Mouse (Mus musculus) heart, embryonic 11.5 days (tissue): ENCODE data around the gene Gps2. TPM values are rescaled to one million over a fixed set of nuclear protein-coding genes. Genes with fewer than 3 reads are reported as not detected.

Experiments used
- ATAC-seq: fragments of 200-750 bp; cut with Nextera tagmentation; replicated peaks from 2 replicates; pipeline ENCODE4 v1.8.0; 2017; ENCODE audit warnings: moderate library complexity; ENCODE audit not compliant: insufficient number of reproducible peaks, low FRiP score, low TSS enrichment
- H3K27ac ChIP-seq: fragments of 300-500 bp; sonication (generic); 2 replicates; pipeline ENCODE4 v1.5.1; 2014; ENCODE audit warnings: mild to moderate bottlenecking, low read depth, low read length
- H3K27me3 ChIP-seq: fragments of 300-500 bp; sonication (generic); 2 replicates; pipeline ENCODE4 v1.6.1; 2014; ENCODE audit warnings: mild to moderate bottlenecking, low read length, mixed read lengths; ENCODE audit not compliant: control insufficient read depth, insufficient read depth
- H3K36me3 ChIP-seq: fragments of 300-500 bp; sonication (generic); 2 replicates; pipeline ENCODE4 v1.6.1; 2014; ENCODE audit warnings: mild to moderate bottlenecking, low read length, moderate library complexity, mixed read lengths; ENCODE audit not compliant: control insufficient read depth, insufficient read depth
- H3K4me1 ChIP-seq: fragments of 300-500 bp; sonication (generic); 2 replicates; pipeline ENCODE4 v1.6.1; 2014; ENCODE audit warnings: low read length; ENCODE audit not compliant: control insufficient read depth, insufficient read depth
- H3K4me2 ChIP-seq: fragments of 300-500 bp; sonication (generic); 2 replicates; pipeline ENCODE4 v1.6.1; 2014; ENCODE audit warnings: mild to moderate bottlenecking, moderate library complexity
- H3K4me3 ChIP-seq: fragments of 300-500 bp; sonication (generic); 2 replicates; pipeline ENCODE4 v1.5.1; 2014; ENCODE audit warnings: low read depth, low read length
- H3K9ac ChIP-seq: fragments of 300-500 bp; sonication (generic); 2 replicates; pipeline ENCODE4 v1.6.1; 2014; ENCODE audit warnings: mild to moderate bottlenecking, low read depth, low read length, moderate library complexity
- H3K9me3 ChIP-seq: fragments of 300-500 bp; sonication (generic); replicated peaks from 2 replicates; pipeline ENCODE4 v1.6.1; 2016; ENCODE audit warnings: low read length; ENCODE audit not compliant: control insufficient read depth
- WGBS: fragments of 180-500 bp; shearing (Covaris S2); extraction: QIAGEN DNeasy Blood & Tissue Kit; methylation state at CpG from one replicate; pipeline ENCODE4 v1.1.7; 2014; ENCODE audit not compliant: insufficient replicate concordance; 5-methylcytosine and 5-hydroxymethylcytosine counted together
- polyA plus RNA-seq: library from polyadenylated mRNA; unstranded; fragments of >200 nt; fragmentation: Nextera tagmentation; extraction: Ambion mirVana; gene quantifications from 2 replicates; pipeline ENCODE4 v1.2.1, GENCODE M21; 2014

Gps2 gene
- polyA plus RNA-seq, 1 experiment from 2014 or later = 62.2 TPM

- no peak overlapping the region for H3K27ac ChIP-seq
- no peak overlapping the region for H3K9ac ChIP-seq
- H3K4me3 ChIP-seq = no peak overlapping the region
- 59% methylated on average over 4 of the region's 4 CpGs for WGBS
- no peaks in the 10 kb centered on the region for H3K36me3 ChIP-seq
- no peaks in the 10 kb centered on the region for H3K9me3 ChIP-seq
- no peak overlapping the region; the same call in 1 of the 2 replicates for H3K4me2 ChIP-seq
- H3K4me1 ChIP-seq = peaks cover 36% of the 10 kb centered on the region
- H3K27me3 ChIP-seq = no peaks in the 10 kb centered on the region
- no peak for ATAC-seq
Observed at GRCm38 (mm10) chr11:69883066-69883465, 30.6 kb upstream of the Gps2 start.

GRCm38 (mm10) chr11:69883527-69884151 lies 30.0 kb upstream of the Gps2 start:
- no peaks in the 10 kb centered on the region for H3K27me3 ChIP-seq

GRCm38 (mm10) chr11:69884240-69884639 lies 29.4 kb upstream of the Gps2 start:
- Histone ChIP-seq H3K4me2 (peak overlapping the region; percentile 27; the same call in 1 of the 2 replicates), H3K9ac (0 out of 2 replicates have a peak overlapping the region, but pooled peaks have one; percentile 40), H3K4me1 (peaks cover 32% of the 10 kb centered on the region), H3K27me3 (no peaks in the 10 kb centered on the region), H3K9me3 (no peaks in the 10 kb centered on the region), H3K36me3 (no peaks in the 10 kb centered on the region), H3K4me3 (no peak overlapping the region), H3K27ac (peak overlapping the region; percentile 35; the same call in 1 of the 2 replicates)
- WGBS = 60% methylated on average over 9 of the region's 9 CpGs
- ATAC-seq = no peak

More at GRCm38 (mm10) chr11:69883527-69884151, 30.0 kb upstream of the Gps2 start:
- no peak overlapping the region for H3K4me3 ChIP-seq
- ATAC-seq = no peak
- H3K4me2 ChIP-seq = peak overlapping the region; percentile 27; the same call in 1 of the 2 replicates
- peaks cover 36% of the 10 kb centered on the region for H3K4me1 ChIP-seq
- no peak overlapping the region for H3K9ac ChIP-seq
- no peak overlapping the region for H3K27ac ChIP-seq
- H3K36me3 ChIP-seq = no peaks in the 10 kb centered on the region
- WGBS = 84% methylated on average over 8 of the region's 8 CpGs
- no peaks in the 10 kb centered on the region for H3K9me3 ChIP-seq

GRCm38 (mm10) chr11:69884663-69885062 lies 29.0 kb upstream of the Gps2 start:
- Histone ChIP-seq H3K27me3 (no peaks in the 10 kb centered on the region), H3K9me3 (no peaks in the 10 kb centered on the region), H3K4me3 (no peak overlapping the region), H3K4me1 (peaks cover 30% of the 10 kb centered on the region), H3K4me2 (peak overlapping the region; percentile 27; the same call in 1 of the 2 replicates), H3K36me3 (no peaks in the 10 kb centered on the region), H3K9ac (peak overlapping the region; percentile 40; the same call in 1 of the 2 replicates), H3K27ac (peak overlapping the region; percentile 35; the same call in 1 of the 2 replicates)
- ATAC-seq = no peak
- 77% methylated on average over 8 of the region's 8 CpGs for WGBS

GRCm38 (mm10) chr11:69886907-69887635 lies 26.6 kb upstream of the Gps2 start:
- Histone ChIP-seq H3K9me3 (no peaks in the 10 kb centered on the region), H3K4me1 (peaks cover 38% of the 10 kb centered on the region)

GRCm38 (mm10) chr11:69891482-69891881 lies 22.2 kb upstream of the Gps2 start:
- Histone ChIP-seq H3K27me3 (no peaks in the 10 kb centered on the region), H3K4me2 (0 out of 2 replicates have a peak overlapping the region, but pooled peaks have one; percentile 6), H3K4me1 (peaks cover 24% of the 10 kb centered on the region), H3K9ac (no peak overlapping the region), H3K9me3 (no peaks in the 10 kb centered on the region), H3K4me3 (no peak overlapping the region), H3K36me3 (no peaks in the 10 kb centered on the region), H3K27ac (no peak overlapping the region)
- 39% methylated on average over 4 of the region's 4 CpGs for WGBS
- ATAC-seq = no peak

More at GRCm38 (mm10) chr11:69886907-69887635, 26.6 kb upstream of the Gps2 start:
- H3K9ac ChIP-seq = 0 out of 2 replicates have a peak overlapping the region, but pooled peaks have one; percentile 22
- H3K4me2 ChIP-seq = peak overlapping the region; percentile 40
- H3K36me3 ChIP-seq = no peaks in the 10 kb centered on the region
- H3K4me3 ChIP-seq = no peak overlapping the region
- no peaks in the 10 kb centered on the region for H3K27me3 ChIP-seq
- 45% methylated on average over 8 of the region's 8 CpGs for WGBS
- ATAC-seq = peak; percentile 73; the same call in 1 of the 2 replicates
- peak overlapping the region; percentile 88 for H3K27ac ChIP-seq

GRCm38 (mm10) chr11:69894671-69895070 lies 19.0 kb upstream of the Gps2 start:
- H3K9me3 ChIP-seq = no peaks in the 10 kb centered on the region
- no peak overlapping the region for H3K4me3 ChIP-seq
- peaks cover 34% of the 10 kb centered on the region for H3K4me1 ChIP-seq
- H3K9ac ChIP-seq = no peak overlapping the region
- WGBS = 71% methylated on average over 5 of the region's 5 CpGs
- no peaks in the 10 kb centered on the region for H3K36me3 ChIP-seq
- H3K27me3 ChIP-seq = no peaks in the 10 kb centered on the region
- ATAC-seq = no peak
- 0 out of 2 replicates have a peak overlapping the region, but pooled peaks have one; percentile 2 for H3K27ac ChIP-seq
- H3K4me2 ChIP-seq = no peak overlapping the region

GRCm38 (mm10) chr11:69895291-69895690 lies 18.4 kb upstream of the Gps2 start, which contains the start of gene Acap1:
TSS of gene Acap1 (minus strand) at chr11:69895539.
- no peak within 1 kb of the TSS for H3K4me3 ChIP-seq
- H3K4me2 ChIP-seq = no peak within 1 kb of the TSS
- no peaks in the 10 kb centered on the region for H3K9me3 ChIP-seq
- H3K9ac ChIP-seq = no peak within 1 kb of the TSS
- H3K27ac ChIP-seq = 0 out of 2 replicates have a peak within 1 kb of the TSS, but pooled peaks have one; percentile 2
- H3K4me1 ChIP-seq = peaks cover 31% of the 10 kb centered on the region
- no peak for ATAC-seq
- 68% methylated on average over 4 of the region's 4 CpGs for WGBS
- H3K27me3 ChIP-seq = no peaks in the 10 kb centered on the region
- no peaks in the 10 kb centered on the region for H3K36me3 ChIP-seq
